Mouse (Mus musculus): ENCODE measurements around the gene Ccr9.
A peak's percentile ranks its signal among the peaks of the same experiment; 100 is the strongest.
"Not testable (repeated sequence)": the region's sequence is repeated elsewhere in the genome, so short reads cannot be mapped to it uniquely, and the experiment has no call there.

Gene Ccr9

DNA sequence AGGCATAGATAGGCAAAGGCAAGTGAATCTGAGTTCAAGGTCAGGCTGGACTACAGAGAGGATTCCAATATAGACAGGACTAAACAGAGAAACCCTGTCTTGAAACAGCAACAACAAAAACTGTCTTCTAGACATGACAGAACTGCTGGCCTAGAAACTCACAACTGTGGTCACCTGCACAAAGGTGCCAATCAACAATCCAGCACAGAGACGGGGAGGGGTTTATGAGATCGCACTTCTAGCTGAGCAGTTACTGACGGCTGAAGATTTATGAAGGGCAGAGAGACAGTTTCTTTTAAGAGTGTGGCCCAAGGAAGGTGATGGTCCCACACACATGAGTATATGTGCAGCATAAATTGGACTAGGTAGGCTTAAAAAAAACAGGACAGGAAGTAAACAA is 38.1 kb downstream of the Ccr9 start:
- no peak for DNase-seq (ENCODE audit: low spot score)

DNA sequence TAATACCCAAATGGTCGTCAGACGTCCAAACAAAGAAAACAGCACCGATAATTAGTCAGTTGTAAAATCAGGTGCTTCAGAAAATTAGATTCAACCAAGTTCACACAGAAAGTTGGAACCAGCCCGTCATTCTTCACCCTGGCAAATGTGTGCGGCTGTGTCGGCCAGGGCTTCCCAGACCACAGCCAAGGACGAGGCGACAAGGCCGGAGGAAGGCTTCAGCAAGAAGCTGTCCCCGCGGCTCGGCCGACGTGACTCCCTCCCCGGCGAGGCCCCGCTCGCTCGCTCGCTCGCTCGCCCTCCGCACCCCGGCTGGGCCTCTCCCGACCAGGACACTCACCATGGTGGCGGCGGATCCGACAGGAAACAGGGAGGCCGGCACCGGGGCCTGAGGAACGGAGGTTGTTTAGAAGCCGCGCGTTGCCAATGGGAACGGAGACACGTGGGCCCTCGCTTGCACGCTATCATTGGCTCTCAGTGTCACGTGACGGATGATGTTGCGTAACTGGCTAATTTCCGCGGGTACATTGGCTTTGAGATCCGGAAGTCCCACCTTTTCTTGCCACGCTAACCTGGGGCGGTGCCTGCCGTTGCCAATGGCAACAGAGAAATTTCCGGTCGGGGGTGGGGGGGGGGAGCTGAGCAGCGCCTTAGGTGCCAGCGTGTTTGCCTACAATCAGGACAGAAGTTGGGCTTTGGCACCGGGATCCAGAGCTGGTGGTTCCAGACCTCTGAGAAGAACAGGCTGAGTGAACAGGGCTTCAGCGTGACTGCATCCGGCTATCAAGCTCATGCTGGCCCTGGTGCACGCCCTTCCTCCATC is 39.2 kb downstream of the Ccr9 start, which contains the start of gene Lztfl1:
TSS of gene Lztfl1 (minus strand) at position 512 of the 823 bp plus-strand sequence.
- DNase-seq (ENCODE audit: low spot score) = peak; percentile 89

DNA sequence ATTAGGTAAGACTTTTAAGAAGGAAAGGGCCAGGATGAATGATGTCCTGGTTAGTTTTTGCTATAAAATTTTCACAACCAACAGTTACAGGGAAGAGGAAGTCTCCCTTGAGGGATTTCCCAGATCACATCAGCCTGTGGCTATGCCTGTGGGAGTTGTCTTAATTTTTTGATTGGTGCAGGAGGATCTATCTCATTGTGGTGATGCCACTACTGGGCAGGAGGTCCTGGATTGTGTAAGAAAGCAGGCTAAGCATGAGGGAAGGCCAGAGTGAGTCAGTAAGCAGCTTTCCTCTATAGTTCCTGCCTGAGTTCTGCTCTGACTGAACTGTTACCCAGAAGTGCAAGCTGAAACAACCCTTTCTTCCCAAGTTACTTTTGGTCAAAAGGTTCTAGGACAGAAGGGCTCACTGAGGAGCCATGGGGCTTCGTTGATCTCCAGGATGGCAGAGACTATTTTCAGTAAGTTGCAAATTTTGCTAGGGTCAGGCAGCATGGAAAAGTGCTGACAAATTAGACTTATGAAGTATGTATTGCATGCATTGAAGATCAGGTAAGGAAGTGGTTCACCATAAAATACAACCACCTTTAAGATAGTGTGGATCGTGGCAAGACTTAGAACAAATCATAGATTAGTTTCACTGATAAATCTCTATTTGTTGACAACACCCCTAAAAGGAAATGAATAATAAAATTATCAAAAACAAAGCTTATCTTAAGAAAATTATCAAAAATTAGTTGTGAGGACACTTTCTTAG is 44.7 kb downstream of the Ccr9 start:
- no peak for DNase-seq (ENCODE audit: low spot score)

DNA sequence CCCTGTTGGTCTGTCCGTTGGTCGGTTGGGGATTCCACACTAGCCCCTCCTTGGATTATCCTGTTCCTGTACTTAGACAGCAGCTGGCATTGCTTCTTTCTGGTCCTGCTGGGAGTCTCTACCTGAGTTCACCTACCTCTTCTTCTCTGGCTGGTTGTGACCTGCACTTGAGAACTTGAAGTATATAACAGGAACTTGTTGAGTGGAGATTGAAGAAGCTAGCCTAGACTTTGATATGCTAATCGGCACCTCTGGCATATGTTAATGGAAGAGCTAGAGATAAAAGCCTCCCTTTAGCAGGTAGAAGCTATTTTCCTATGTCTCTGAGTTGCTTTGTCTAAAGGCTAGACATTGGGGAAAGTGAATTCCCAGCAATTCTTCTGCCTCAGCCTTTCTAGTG is 53.0 kb downstream of the Ccr9 start:
- DNase-seq (ENCODE audit: low spot score) = no peak

DNA sequence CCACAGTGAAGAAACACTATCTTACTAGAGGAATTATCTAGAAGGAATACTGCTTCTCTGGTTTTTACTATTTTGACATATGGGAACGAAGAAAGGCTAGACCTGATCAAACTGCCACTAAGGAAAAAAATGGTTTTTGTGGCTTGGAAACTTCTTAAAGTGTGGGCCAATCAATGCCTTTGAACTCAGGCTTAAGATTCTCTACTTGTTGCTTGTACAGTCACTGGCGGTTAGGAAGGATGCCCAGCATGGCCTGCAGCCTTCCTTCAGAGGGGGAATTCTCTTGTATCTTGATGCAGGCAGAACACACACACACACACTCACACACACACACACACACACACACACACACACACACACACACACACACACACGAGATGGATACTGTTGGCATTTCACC is 55.9 kb downstream of the Ccr9 start:
- DNase-seq (ENCODE audit: low spot score) = no peak

DNA sequence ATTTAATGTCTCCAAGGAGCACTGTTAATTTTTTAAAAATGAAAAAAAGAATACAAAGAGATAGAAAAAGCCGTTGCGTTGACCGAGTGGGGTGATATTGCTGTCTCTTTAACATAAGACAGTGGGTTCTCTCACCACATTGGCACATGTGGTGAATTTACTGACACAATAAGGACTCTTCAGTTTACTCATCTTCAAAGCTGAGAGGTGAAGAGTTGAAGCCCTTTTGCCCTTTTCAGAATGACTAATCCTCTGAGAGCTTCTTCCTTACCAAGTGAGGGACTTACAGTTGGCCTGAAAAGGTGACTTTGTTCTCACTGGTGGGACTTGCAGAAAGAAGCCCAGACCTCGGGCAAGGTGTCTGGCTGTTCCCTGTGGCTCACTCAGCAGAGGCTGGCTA is 62.6 kb downstream of the Ccr9 start:
- DNase-seq (ENCODE audit: low spot score) = no peak

DNA sequence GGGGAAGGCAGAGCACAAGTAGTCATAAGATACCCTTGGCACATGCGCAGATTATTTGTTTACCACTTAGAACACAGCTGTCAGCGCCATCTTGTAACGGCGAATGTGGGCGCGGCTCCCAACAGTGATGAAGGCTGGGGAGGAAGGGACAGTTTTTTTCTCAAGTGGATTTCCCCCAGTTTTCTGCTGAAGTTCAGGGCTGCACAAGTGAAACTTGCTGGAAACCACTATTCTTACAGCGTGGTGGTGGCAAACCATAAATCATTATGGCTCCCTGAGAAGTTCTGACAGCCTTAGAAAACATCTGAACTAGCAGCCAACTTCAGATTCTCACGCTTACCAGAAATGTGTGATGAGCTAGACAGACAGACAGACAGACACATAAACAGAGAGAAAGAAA is 71.4 kb downstream of the Ccr9 start:
- DNase-seq (ENCODE audit: low spot score) = not testable (repeated sequence)

DNA sequence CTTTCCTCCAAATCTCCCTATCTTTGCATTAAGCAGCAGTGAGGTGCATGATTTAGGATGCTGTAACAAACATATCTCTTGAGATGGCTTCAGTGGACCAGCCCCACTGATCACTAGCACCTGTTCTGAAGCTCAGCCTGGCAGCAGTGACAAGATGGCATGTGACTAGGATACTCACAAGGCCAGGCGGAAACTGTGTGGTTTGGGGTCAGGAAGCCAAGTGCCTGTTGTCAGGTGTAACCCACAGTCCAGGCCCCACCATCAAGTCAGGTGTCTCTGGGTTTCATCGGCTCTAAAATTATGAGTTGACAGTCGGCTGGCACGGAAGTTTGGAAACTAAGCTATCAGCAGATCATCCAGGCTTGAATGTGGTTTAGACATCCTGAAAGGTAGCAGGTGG is 76.1 kb downstream of the Ccr9 start:
- DNase-seq (ENCODE audit: low spot score) = no peak

DNA sequence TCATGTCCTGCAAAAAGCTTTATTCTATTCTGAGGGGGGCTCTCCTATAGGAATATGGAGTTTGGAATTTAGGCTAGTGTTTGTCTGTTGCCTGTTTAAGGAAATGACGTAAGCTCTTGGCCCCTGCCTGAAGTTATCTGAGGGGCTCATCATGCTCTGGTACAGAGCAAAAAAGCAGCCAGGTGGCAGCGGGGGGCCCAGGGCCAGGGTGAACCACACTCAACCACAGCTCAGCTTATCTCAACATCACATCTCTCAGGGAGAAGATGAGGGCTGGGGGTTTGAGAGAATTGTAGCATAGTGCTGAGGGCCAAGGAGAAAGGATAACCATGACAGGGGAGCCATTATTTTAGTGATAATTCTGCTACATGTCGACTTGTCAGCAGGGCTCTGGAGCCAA is 78.5 kb downstream of the Ccr9 start:
- no peak for DNase-seq (ENCODE audit: low spot score)

DNA sequence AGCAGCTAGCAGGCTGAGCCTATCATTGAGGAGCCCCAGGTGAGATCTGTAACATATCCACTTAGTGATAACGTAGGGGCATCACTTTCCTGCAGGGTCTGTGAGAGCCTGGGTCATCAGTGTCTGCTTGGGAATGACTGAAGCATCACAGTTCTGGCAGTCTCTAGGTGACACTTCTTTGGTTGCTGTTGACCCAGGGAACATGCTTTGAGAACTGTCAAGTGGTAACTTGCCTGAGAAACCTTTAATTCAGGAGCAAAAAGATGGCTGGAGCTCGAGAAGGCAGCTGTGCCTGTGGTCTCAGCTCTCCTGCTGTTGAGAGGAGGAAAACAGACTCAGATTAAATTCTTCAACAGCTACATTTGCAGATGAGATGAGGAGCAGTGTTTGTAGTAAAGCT is 79.1 kb downstream of the Ccr9 start:
- no peak for DNase-seq (ENCODE audit: low spot score)

DNA sequence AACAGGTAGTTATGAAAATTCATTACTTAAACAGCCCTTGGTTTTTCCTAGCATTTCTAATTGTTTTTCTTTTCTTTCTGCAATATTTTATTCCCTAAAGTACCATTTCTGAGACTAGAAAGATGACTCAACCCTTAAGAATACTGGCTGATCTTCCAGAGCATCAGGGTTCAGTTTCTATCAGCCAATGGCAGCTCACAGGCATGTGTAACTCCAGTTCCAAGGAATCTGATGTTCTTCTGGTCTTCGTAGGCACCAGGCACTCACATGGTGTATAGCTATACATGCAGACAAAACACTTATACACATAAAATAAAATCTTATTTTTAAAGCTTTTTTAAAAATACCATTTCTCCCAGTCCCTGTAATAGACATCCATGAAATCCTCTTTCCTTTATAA is 79.9 kb downstream of the Ccr9 start:
- DNase-seq (ENCODE audit: low spot score) = no peak

DNA sequence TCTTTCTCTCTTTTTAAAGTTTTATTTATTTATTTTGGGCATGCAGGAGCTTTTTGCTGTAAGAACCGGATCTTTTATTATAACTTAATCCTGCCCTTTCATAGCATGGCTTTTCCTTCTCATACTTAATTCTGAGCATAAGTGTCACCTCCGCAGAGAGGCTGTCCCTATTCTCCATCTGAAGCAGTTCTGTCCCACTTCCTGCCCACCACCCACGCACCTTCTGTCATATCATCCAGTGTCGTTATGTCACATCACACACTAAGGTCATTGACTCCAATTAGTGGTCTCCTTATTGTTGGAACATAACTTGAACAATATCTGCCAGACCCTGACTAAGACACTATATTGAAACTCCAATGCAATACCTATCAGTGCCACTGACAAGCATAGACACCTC is 80.4 kb downstream of the Ccr9 start:
- DNase-seq (ENCODE audit: low spot score) = no peak

DNA sequence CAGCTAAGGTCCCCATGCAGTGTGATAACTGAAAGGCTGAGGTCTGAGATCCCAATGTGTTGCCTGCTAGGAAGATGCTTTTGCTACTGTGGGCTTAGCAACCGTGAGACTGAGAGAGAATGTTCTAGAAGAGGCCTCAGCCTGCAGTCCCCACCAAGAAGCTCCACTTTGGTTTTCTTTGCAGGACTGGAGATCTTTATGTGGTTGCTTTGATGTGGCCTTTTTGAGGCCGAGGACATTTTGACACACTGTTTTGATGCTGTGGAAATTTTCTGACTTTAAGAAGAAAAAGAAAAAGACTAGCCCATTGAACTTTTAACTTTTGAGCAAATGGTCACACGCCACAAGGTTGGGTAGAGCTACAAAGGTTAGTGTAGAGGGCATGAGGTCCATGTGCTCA is 82.6 kb downstream of the Ccr9 start:
- no peak for DNase-seq (ENCODE audit: low spot score)

DNA sequence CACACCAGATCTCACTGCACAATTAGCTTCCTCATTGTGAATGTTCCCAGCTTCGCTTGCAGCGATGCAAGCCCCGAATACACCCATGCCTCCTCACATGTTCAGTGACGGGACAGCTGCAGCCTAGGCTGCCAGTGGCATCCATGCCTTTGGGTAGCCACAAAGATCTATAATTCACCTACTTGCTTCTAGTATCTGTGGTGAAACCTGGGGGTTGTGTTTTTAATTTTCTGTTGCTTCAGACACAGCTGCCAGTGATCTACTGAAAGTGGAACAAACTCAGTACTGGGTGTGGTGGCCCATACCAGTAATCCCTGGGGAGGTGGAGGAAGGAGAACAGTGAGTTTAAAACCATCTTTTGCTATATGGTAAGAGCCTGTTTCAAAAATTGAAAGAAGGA is 84.6 kb downstream of the Ccr9 start:
- DNase-seq (ENCODE audit: low spot score) = no peak

DNA sequence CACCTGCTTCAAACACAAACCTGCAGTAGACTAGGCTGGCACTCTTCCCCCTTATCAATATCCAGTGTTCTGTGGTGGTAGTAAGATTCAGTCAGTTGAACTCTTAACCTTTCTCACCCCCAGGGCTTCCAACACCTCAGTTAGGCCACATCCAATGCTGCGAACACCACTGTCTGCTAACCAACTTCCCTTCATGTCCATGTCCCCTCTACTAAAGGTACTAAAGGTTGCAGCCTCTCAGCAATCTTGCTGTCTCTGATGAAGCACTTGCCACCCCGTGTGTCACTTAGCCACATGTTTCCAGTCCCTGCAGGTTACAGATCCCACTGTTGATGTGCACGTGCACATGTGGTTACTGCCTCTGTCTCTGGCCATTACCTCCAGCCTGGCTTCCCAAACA is 85.5 kb downstream of the Ccr9 start:
- no peak for DNase-seq (ENCODE audit: low spot score)

DNA sequence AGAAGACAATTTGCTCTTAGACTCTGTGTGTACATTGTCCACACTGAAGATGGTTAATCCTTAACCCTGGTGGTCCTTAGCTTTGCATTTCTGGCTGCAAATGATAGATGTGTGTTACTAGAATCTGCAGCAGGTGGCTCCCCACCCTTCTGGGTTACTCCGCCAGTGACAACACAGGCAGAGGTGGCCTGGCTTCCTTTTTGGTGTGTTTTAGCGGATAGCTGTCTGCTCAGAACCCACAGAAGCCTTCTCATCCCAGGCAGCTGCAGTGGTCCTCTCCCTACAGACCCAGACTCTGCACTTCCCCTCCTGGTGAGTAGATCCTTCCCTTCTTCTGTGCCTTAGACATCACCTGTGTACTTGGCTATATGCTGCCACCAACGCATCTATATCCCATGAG is 88.8 kb downstream of the Ccr9 start:
- DNase-seq (ENCODE audit: low spot score) = no peak

DNA sequence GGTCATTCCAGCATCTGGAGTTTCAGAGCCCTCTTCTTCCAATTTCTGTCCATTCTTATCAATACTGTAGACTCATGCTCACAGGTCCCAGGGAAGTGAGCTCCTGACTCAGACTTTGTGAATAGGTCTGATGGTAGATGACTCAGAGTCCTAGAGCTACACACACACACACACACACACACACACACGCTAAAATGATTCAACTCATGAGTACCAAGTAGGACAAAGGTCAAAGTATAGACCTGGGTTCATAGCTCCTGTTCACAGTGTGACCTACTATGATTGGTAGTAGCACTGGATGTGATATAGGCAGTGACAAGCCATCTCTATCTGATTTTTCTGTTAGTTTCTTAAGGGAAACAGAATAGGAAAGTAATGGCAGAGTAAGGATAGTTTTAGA is 90.2 kb downstream of the Ccr9 start:
- DNase-seq (ENCODE audit: low spot score) = no peak

DNA sequence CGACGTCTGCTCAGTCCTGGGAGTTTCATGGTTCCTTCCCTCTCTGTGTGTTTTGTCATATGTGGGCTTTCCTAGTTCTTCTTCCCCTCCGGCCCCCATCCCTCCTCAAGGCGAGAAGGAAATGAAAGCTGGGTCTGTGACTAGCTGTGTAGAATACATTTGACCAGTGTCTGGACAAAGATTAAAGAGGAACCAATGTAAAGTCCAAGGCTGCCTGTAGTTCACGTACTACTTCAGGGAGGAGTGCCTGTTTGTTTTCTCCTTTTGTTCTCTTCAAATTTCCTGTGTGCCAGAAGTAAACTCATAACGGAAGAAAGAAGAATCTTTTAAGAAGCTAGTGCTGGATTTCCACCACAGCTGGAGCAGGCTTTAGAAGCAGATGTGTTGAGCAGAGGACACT is 91.3 kb downstream of the Ccr9 start:
- no peak for DNase-seq (ENCODE audit: low spot score)

DNA sequence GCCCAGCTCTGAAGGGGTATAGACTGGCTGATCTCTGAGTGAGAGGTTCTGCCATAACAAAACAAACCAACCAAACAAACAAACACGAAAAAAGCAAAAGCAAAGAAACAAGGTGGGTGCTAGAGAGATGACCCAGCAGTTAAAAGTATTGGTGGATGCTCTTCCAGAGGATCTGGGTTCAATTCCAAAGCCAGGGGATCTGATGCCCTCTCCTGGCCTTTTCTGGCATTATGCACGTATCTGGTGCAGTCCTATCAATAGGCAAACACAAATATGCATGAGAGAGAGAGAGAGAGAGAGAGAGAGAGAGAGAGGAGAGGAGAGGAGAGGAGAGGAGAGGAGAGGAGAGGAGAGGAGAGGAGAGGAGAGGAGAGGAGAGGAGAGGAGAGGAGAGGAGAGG is 95.1 kb downstream of the Ccr9 start:
- not testable (repeated sequence) for DNase-seq (ENCODE audit: low spot score)

DNA sequence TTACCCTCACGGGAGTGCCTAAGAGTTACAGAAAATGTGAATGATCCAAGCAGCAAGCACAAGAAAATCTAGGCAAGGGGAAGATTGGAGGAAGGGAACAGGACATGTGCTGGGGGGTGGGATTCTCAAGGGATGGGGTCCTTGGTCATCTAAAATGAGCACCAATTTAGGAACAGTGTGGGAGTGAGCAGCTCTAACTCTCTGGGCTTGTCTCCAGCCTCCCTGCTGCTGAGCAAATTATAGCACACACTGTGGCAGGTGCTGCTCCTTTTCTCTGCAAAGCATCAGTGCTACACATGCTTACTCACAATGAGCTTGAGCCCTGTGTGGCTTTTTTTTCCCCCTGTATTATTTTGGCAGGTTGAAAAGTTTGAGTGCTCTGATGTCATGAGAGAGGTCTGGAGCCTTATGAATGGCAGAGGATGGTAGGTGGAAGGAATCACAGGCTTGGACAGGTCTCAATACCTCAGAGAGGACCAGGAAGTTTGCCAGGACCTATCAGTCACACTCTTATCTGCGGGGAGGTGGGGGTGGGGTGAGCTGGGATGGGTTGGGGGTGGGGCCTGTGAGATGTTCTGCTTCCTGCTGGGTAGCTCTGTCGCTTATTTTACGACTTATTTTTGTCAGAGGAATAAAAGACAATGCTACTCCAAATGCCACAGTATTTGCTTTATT is 110.8 kb downstream of the Ccr9 start:
- no peak for DNase-seq (ENCODE audit: low spot score)

DNA sequence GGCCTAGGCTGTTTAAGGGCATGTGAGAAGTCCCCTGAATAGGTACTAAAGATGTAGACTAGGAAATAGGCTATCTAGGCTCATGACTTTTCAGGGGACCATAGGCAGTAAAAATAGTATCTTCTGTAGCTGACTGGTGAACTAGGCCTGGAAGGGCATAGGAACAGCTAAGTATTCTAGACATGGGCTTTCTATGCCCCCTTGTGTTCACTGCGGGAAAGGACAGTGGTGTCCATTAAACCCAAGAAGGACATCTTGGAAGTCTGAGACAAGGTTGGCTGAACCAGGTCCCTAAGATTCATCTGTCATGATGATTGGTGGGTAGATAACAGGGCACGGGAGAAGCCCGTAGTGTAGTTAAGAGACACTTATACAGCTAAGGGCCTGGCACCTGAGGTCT is 117.9 kb downstream of the Ccr9 start:
- peak; percentile 34 for DNase-seq (ENCODE audit: low spot score)

DNA sequence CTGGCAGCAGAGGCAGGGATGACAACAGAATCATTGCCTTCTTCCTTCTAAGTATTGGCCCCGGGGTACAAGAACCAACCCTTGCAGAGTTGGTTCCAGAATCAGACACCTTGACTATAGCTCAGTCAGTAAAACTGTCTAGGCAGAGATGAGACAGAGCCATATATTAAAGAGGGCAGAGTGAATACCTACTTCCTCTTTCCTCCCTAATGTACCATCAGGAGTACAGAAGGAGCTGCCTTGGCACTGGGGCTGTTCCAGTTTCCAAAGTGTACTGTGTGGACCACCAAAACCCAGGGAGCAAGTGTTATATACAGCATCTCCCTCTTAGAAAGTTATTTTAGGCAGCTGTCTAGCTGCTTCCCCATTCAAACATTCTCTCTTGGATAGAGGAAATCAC is 123.3 kb downstream of the Ccr9 start:
- no peak for DNase-seq (ENCODE audit: low spot score)

DNA sequence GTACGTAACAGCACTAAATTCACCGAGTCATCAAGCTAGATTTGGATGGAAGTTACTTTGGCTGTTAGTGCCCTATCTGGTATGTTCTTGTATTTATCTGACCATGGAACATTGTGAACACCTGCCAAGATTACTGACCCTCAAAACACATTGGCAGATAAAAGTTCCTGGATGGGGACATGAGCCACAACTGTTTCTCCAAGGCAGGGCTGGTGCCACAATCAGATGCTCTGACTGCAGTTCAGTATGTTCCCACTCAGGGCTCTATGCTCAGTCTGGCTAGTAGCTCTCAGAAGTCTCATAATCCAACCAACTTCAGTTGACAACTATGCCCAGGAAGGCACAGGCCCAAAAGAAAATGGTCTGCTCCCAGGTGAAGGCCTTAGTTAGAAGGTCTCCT is 124.2 kb downstream of the Ccr9 start:
- DNase-seq (ENCODE audit: low spot score) = no peak
